Mouse (Mus musculus) layer of hippocampus, postnatal 36 days (tissue): ENCODE results near the gene Med7. TPM values are rescaled to one million over a fixed set of nuclear protein-coding genes. Genes with fewer than 3 reads are reported as not detected.

ENCODE experiments used
- DNase-seq, 2 experiments: peaks; one replicate each; pipeline ENCODE4 v3.0.0; 2022
- total RNA-seq, 2 experiments: library from RNA; stranded (reverse); gene quantifications; 2 replicates each; pipeline ENCODE4 v1.2.3; 2021

Med7 gene
- total RNA-seq, 2 experiments from 2014 or later = 31.4 to 35.3 TPM

DNA sequence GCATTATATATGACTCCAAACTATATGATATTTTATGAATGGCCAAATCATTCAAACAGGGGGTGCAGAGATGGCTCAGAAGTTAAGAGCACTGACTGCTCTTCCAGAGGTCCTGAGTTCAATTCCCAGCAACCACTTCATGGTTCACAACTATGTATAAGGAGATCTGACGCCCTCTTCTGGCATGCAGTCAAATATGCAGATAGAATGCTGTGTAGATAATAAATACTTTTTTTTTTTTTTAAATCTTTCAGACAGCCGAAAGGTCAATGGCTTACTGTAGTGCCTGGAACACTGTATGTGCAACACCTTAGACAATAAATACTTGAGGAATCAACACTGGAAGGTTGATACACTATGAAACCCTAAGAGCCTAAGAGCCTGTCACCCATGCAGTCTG lies 6.6 kb upstream of the Med7 start:
- DNase-seq = no peak

DNA sequence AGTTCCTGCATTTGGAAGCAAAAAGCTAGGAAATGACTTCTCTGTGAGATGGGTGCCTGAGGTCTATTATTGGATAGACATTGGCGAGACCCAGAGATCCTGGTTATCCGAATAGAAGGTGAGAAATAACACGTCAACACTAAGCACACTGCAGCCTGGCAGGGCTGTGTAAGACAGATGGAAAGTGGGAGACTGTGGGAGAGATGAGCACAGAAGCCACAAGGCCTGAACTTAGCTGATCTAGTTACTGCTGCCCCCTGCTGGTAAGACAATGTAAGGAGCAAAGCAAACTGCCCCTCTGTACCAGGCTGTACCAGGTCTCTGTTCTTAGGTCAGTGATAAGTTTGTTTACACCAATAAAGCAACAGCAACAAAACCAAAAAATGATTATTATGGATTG lies 5.6 kb upstream of the Med7 start:
- DNase-seq = peak; percentile 80 to 82

DNA sequence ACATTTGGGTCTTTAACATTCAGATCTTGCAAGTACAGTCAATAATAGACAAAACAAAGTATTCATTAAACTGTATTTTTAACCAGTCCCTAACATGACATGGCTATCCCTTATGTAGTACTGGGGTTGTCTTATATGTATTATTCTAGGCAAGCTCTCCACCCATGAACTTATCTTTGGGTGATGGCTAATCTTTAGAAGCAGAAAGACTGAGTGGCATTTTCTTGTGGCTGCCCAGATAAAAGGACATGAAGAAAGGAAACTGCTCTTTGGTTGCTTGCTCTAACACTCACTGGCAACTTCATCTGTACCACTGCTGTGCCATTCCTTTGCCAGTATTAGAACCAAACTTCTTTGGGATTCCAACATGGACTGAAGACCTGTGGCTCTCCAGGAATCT lies 1.4 kb upstream of the Med7 start:
- DNase-seq = no peak

DNA sequence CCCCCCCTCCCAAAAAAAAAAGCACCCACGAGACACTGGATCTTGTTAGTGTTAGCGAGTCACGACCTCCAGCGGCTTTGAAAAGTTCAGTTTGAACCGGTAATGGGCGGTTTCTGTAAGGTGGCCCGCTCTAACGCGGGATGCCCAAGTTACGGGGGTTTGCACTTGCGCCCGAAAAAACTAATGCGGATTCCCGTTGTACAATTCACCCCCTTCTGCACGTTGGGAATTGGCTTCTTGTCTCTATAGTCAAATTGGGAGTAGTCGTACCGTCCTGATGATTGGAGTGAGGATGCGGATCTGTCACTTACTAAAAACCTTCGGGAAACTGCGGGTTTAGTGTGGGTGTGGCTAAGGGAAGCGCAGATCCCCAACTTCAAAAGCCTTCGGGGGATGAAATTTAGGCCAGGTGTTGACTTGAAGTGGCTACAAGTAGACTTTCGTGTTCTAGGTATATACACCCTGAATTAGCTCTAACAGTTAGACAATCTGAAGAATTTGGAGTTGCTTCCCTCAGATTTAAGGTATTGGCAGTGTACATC lies 805 bp downstream of the Med7 start:
- peak in 1 of 2 experiments; percentile 5 for DNase-seq

DNA sequence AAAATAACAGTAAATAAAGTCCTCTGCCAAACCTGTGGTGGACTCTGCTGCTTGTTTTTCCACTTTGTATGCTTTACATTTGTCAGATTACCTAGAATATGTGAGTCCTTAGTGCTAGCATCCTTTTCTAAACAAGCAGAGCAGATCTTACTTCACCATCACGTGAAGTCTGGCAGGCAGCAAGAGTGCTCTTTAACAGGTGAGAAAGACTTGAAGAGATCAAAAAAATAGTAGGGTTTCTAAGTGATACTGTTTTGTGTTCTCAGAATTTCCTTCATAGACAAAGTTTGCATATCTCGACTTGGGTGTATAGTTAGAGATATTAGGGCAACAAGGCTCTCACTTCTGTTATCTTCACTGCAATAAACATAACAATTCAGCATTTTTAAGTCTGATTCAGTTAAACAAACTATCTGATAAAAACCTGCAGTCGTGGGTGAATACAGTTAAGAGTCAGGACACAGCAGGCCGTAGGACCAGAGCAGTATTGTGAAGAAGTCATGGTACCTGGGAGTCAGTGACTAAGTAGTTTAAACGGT lies 2.3 kb downstream of the Med7 start:
- no peak for DNase-seq

DNA sequence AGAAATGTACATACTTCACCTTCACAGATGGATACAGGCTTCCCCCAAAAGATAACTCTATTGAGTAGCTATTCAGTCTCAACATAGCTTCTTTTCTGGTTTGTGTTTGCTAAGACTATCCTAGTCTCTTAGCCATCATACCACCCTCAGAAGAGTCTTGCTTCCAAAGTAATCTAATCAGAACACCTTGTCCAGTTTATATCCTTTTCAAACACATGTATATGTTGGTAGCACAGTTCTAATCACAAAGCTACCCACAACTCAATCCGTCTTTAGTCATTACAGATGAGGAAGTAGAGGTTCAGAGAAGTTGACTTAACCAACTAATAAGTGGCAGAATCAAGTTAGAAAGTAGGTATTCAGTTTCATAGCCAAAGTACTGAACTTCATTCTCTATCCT lies 5.0 kb downstream of the Med7 start:
- DNase-seq = no peak

DNA sequence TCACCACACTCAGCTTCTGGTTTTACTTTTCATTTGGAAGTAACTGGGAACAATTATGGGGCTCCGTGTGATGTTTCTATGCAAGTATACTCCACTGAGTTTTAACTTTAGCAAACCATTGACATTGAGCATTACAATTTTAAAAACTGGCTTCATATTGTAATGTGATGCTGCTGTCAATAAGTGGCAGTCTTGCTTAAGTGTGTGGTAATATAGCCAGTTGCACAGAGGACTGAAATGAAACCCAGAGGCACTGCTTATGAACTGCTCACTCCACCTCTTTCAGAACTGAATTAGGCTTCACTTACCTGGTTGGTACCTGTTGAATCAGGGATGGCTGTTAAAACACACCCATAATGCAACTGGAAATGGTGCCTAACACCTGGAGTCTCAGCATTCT lies 6.4 kb downstream of the Med7 start:
- DNase-seq = no peak

DNA sequence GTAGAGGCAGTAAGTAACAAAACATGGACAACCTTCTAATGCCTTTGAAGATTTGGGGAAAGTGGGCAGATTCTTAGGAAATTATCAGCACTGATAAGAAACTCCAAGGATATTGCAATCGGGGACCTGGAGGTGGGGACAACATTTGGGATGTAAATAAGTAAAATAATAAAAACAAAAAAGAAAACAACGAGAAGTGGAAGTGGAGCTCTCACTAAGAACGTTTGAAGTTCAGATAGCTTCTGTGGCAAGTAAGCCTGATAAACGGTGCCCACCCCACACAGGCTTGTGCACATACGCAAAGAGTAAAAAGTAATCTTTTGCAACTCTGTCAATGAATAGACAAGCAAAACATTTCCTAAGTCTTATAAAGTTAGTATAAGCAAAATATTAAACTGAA lies 7.3 kb downstream of the Med7 start:
- no peak for DNase-seq

DNA sequence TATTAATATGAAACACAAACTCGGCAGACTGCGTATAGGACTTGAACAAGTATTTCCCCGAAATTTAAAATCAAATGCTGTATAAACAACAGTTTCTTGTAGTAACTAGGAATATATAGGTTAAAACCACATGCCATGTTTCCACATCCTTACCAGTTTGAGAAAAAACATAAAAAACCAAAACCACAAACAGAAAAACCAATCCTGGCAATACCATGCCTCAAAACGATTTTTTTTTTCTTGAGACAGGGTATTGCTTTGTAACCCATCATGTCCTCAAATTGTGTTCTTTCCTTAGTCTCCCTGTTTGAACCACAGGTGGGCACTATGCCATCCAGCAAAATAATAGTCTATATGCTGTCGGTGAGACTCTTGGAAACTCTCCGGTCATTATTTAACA lies 9.4 kb downstream of the Med7 start:
- DNase-seq = no peak

DNA sequence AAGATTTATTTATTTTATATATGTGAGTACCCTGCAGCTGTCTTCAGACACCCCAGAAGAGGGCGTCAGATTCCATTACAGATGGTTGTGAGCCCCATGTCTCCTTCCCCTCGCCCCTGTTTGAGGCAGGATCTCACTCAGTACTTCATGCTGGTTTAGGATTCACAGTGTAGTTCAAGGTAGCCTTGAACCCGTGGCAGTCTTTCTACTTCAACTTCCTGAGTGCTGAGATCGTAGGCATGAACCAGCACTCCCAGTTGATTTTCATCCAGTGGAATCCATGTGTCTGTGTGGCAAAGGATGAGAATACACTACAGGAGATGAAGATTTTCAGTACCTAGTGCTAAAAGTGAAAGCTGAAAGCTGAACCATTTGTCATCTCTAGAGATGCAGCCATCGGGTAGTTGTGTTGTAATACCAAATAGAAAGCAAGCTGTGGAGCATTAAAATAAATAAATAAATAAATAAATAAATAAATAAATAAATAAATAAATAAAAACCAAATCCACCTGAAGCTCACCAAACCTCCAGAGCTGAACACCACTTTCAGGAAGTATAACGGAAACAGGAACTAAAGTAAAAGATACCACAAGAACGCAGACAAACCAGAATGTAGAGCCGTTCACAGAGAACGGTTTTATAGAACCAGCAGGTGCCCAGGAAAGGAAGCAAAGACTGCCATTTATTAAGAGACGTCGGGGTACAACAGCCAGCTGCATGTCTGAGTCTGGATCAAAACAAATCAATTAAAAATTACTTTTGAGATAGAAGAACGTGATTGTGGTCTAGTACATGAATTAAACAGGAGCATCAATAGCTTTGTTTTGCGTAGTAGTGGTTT lies 11.1 kb downstream of the Med7 start:
- no peak for DNase-seq

DNA sequence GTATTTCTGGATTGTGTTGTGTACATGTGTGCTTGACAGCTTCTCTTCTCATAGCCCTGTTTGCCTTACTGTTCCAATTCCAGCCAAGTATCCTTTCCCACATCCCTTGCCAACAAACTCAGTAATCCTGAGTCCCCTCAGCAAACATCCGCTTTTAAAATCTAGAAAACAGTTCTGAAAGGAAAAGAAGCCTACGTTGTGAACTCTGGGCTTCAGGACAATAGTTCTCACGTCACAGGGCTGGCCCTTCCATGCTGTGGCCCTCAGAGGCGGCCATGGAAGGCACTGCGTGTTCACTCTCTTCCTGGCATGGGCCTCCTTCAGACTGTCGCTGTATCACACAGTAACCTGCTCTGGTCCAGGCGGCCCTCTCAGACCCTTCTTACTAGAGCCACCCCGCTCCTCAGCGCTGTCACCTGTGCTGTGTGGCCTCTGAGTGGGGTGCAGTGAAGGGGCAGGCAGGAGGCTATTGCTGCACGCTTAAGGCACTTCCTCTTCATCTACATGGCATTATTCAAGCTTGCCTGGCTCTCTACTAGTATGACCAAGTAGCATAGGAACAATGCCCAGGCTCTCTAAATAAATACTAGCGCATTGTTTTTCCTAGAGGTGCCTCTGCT lies 12.8 kb downstream of the Med7 start:
- DNase-seq = no peak

DNA sequence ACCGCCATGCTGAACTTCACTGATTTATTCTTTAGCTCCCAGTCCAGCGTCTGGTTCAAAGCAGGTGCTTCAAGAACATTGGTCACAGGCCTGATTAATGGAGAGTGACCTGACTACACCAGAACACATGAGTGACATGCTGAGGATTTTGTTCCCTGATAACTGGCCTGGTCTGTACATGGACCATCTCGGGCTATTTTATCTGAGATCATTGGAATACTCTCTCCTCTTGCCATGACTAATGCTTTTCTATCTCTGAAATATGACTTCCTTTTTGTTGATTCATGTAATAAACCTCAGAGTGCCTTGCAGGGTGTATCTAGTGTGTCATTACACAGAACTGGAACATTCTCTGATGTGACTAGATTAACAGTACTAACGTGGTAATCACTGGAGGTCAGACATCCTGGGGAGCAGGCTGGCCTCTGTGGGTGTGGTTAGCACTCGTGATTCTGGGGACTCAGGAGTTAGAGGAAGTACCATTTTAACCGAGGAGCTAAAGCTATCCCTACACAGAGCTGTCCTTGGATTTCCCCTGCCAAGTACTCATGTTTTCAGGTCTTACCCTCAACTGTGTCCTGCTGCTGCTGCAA lies 17.8 kb downstream of the Med7 start, which contains the start of gene Havcr2:
Gene Havcr2 (plus strand): TSS at position 483 of the 593 bp plus-strand sequence.
- no peak for DNase-seq

DNA sequence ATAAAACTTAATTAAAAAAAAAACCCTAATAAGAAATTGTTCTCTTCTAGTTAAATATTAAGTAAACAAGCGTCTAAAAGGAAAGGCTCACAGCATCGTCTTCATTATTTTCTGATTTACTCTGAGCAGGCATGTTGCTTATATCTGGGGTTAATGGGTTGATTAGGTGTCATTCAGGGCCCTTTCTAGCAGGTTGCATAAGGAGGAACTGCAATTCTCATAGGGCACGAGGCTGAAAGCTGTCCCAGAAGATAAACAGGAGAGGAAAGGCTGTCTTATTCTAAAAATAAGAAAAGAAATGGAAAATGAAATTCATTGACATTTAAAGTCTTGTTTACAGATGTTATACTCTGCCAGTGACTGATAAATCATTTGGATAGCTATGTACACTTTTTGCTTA lies 23.2 kb downstream of the Med7 start:
- DNase-seq = no peak

DNA sequence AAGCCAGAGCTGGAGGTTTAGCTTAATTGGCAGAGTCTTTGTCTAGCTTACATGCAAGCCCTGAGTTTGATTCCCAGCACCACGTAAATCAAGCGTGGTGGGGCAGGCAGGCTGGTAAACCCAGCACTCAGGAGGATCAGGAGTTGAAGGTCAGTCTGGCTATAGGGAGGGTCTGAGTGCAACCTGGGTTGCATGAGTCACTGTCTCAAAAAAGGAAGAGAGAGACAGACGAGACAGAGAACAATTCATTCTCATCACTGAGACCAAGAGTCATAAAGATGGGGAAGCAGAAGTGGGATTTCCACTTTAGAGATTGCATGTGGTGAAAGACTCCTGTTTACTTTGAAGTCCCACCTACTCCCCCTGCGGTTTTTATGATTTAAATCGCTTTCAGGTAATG lies 24.6 kb downstream of the Med7 start:
- DNase-seq = no peak

DNA sequence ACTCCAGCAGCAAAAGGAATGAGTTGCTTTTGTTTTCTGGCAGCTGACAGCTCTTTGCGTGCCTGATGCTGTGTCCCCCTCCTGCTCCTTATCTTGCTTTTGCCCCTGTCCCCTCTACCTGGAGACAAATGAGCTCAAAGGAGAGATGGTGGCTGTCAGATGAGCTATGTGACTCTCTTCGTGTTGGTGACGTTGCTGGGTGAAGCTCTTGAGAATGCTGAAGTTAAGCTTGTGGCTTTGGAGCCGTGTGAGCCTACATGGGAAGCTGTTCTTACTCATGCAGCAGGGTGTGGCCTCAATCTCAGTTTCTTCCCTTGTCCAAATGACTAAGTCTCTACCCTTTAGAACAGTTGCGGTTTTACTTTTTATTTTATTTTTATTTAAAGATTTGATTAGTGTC lies 25.2 kb downstream of the Med7 start:
- no peak for DNase-seq

DNA sequence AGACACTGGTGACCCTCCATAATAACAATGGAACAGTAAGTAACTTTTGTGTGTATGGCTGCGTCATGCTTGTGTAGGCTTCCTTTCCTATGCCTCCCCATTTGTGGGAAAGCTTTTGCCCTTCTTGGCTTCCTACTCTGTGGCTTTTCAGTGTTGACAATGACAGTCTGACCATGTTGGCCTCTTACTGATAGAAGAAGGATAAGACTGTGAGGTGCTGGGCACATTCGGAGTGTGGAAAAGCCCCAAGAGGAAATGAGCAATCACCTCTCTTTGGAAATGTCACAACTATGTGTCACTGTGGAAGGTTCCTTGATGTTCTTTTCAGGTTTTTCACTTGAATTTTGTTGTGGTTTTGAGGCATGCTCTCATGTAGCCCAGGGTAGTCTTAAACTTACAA lies 30.2 kb downstream of the Med7 start:
- DNase-seq = no peak

DNA sequence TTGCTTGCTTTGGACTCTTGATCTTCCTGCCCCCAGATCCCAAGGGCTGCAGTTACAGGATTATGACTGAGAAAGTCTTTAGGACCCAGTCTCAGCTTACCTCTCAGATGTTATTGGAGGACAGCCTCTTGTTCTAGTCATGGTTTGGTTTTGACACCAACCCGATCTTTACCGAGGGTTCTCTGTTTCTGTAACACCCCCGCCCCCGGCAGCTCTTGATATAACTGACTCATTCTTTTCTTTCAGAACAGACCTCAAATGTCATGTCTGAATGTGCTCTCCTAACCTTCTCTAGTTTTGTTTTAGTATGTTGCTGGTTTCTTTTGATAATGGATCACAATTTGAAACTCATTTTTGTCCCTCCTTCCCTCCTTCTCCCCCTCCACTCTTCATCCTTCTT lies 37.5 kb downstream of the Med7 start:
- DNase-seq = no peak

DNA sequence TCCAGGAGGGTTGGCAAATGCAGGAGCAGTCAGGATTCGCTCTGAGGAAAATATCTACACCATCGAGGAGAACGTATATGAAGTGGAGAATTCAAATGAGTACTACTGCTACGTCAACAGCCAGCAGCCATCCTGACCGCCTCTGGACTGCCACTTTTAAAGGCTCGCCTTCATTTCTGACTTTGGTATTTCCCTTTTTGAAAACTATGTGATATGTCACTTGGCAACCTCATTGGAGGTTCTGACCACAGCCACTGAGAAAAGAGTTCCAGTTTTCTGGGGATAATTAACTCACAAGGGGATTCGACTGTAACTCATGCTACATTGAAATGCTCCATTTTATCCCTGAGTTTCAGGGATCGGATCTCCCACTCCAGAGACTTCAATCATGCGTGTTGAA lies 42.6 kb downstream of the Med7 start:
- no peak for DNase-seq

DNA sequence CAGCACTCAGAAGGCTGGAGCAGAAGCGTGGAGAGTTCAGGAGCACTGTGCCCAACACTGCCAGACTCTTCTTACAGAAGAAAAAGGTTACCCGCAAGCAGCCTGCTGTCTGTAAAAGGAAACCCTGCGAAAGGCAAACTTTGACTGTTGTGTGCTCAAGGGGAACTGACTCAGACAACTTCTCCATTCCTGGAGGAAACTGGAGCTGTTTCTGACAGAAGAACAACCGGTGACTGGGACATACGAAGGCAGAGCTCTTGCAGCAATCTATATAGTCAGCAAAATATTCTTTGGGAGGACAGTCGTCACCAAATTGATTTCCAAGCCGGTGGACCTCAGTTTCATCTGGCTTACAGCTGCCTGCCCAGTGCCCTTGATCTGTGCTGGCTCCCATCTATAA lies 43.8 kb downstream of the Med7 start:
- DNase-seq = no peak

DNA sequence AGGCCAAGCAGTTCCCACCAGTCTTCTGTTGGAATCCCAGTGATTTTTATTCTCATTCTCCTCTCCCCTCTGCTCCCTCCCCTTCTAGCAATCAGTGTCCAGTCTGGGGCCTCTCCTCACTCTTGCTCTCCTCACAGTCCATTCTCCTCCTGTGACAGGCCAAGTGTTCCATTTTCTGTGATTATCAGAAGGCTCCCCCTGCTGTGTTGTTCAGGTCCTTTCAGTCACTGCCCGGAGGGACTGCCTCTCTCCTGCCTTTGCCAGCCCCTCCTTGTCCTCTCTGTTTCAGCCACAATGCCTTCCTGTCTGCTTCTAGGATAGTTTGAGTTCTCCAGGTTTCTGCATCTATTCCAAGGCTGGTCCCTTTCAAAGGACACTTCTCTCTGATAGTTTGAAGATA lies 51.5 kb downstream of the Med7 start:
- DNase-seq = no peak

DNA sequence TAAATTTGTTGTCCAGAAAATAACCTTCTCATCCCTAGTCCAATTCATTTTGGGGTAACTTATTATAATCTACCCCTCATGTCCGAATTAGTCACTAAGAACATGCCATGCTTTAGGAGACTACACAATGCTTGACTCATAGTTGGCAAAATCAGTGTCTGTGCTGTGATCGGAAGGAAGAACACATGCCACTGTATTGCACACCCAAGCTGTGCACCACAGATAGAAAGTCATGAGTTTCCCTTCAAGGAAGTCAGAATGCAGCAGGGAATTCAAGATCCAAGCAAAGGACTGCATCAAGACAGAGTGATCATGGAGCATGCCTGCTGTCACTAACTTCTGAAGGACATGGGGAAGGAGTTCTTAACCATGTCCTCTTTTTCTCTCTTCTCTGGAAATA lies 51.9 kb downstream of the Med7 start:
- peak in 1 of 2 experiments; percentile 6 for DNase-seq
